Mouse (Mus musculus) heart, postnatal 14 days (tissue): ENCODE data around the gene Rabgap1l. TPM values are rescaled to one million over a fixed set of nuclear protein-coding genes. Genes with fewer than 3 reads are reported as not detected.

Source experiments
- DNase-seq, 2 experiments: peaks; one replicate each; pipeline ENCODE4 v3.0.0; 2021 to 2022
- intact Hi-C: fragments of 180-260 bp; cut with DNase I; formaldehyde crosslinking; loops from one replicate; pipeline ENCODE4 v1.15.1; 2025
- total RNA-seq, 2 experiments: library from RNA; stranded (reverse); gene quantifications; 2 replicates each; pipeline ENCODE4 v1.2.3; 2021

Rabgap1l gene
- total RNA-seq, 2 experiments from 2014 or later = 71.1 to 83.6 TPM

DNA sequence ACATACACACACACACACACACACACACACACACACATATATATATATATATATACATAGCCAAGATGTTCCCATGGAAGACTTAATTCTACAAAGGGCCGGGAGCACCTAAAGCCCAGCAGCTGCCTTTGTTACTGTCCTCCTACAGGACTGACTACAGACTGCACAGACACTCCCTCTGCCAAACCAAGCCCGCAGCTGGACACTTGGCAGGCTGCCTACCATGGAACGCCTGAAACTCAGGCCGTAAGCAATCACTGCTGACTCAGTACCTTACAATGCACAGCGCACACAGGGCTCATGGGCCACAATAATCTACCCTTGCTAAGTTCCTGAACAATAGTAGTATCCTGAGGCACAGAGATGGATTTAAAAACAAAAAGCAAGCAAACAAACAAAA lies 261.6 kb downstream of the Rabgap1l start:
- intact Hi-C loops = no loop called here
- DNase-seq = peak; percentile 90 to 93

DNA sequence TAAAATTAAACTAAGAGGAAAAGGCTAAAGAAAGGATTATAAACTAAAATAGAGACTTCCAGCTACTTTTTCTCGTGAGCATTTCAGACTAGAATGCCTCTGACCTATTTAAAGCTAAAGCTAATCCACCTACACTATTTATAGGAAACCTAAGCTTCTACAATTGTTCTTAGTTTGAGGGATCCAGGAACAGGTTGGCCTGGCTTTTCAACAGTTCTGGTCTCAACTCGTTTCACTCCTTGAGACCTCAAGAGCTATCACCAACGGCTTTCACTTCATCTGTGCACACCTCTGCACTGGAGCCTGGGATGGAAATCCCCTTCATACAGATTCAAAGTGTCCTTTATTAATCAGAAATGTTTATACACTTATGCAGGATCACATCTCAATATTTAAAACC lies 271.1 kb downstream of the Rabgap1l start:
- no peak for DNase-seq
- intact Hi-C loops = no loop called here

DNA sequence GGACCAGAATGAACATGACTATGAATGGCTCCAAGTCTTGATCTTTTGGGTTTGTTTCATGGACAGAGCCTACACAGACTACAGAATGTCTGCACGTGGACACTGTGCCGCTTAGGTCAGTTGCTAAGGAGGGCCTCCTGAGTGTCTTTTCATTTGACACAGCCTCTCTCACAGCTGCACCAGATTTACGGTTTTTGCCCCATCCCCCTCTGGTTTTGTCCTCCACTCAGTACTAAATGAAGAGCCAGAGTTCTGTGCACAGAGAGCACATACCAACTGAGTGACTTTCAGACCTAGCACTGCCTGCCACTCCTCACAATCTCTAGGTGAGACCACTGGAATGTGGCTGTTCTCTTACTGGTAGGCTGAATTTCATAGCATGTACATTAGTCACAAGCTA lies 272.3 kb downstream of the Rabgap1l start:
- intact Hi-C loops = no loop called here
- DNase-seq = no peak

DNA sequence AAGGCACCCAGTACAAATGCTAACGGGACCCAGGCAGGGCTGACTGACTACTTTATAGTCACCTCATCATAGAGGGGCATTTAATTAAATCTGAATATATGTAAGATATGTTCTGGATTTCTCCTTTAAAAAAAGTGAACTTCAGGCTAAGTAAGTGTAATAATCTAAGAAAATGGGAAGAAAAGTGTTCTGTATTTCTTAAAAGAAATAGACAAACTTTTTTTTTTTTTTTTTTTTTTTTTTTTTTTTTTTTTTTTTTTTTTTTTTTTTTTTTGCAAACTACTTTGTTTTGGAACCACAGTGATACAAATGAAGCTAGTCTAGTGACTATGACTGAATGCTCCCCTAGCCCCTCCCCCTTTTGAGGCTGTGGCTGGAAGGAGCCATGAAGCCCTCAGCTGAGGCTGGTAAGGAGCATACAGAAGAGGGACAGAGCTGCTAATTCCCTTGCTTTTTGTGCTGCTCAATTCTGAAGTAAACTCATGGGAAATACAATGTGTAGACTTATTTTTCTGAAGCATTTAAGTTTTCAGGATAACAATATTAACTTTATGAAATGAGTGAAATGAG lies 273.0 kb downstream of the Rabgap1l start:
- intact Hi-C loops = no loop called here
- DNase-seq = no peak

DNA sequence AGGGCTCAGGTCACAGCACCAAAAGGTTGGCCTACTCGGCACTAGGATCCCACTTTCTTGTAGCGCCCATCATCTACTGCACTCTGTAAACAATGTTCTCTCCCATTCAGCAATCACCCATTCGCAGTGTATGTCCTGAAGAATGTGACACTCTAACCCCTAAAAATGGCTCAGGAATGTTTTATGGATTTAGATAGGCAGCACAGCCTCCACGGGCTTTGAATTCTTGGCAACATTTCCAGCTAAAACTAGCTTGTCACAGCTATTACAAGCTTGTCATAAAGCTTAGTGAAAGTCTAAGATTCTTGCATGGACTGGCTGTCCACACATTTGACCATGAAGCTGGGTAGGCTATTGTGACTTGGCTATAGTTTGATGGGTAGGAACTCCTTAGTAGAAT lies 274.5 kb downstream of the Rabgap1l start:
- intact Hi-C loops = no loop called here
- no peak for DNase-seq

DNA sequence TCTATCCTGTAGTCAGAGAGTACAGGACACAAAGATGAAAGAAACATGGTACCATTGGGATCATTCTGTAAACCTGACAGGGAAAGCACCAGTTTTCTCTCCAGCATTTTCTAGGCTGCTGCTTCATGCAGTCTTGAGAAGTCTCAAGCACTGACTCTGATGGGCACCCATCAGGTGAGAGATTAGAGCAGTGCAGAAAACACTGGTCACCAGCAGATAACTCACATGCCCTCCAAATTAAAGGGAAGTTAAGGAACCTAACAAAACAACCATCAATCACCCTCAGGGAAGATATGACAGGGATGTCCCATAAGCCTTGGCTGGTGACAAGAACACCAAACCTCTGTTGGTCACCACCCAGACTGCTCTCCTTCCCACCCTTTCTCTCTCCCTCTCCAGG lies 285.2 kb downstream of the Rabgap1l start:
- DNase-seq = no peak
- intact Hi-C loops = no loop called here

DNA sequence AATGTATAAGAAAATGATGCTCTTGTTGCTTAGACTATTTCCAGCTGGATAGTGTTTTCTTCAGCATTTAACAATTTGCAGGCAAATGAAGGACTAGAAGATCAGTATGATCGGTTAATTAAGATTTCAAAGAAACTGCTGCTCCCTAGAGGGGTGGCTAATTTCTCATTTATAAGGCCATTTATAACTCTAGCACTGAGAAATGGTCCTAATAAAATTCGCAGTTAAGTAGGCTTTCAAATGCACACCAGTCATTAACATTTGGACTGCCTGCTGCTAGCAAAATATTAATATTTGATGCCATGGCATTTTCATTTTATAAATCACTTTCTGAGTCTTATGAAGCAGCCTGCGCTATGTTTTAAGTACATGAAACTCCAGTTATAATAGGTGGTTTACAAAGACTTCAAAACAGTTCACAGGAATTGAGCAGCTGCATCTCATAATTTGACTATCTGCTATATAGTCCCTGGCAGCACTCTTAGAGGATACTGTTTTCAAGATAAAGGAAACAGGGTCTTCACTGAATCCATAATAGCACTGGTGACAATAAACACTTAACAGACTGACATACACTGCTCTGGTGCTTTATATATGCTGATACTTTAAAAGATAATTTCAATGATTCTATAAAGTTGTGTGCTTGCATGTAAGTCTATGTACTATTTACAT lies 296.0 kb downstream of the Rabgap1l start:
- DNase-seq = no peak
- intact Hi-C loops = no loop called here

- intact Hi-C loops = no loop called here
- no peak for DNase-seq
These were observed 307.3 kb downstream of the Rabgap1l start for GRCm38 (mm10) chr1:160485731-160486130.

DNA sequence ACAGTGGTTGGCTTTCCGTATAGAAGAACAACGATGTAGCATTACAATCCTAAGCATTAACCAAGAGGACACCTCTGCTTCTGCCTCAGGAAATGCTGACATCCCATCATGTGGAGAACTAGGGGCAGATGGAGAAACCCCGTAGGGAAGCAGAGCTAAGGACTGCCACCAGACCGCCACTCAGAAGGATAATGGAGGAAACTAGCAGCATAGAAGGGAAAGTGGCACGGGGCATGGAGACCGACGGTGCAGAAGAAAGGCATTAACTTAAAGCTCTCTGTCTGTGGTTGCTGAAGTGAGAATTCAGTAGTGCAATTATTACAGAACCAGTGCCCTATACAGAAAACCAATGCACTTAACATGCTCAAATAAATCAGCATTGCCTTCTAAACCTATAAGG lies 308.0 kb downstream of the Rabgap1l start:
- DNase-seq = no peak
- intact Hi-C loops = no loop called here

DNA sequence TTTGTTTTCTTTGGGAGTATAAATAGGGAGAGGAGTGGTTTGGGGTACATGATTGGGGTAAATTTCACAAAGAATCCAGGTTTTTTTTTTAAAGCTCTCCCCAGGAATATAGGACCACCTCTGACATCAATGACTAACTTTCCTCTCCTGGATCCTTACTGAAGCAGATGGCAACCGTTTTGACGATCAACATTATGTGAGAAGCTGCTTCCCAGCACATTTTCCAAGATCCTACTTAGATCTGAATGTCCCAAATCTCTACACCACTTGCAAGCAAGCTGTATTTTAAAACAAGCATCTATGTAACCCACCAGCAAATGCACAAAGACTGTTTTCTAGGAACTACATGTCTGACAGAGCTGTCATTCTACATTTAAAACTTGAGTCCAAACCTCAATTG lies 311.4 kb downstream of the Rabgap1l start:
- intact Hi-C loops = no loop called here
- DNase-seq = no peak

DNA sequence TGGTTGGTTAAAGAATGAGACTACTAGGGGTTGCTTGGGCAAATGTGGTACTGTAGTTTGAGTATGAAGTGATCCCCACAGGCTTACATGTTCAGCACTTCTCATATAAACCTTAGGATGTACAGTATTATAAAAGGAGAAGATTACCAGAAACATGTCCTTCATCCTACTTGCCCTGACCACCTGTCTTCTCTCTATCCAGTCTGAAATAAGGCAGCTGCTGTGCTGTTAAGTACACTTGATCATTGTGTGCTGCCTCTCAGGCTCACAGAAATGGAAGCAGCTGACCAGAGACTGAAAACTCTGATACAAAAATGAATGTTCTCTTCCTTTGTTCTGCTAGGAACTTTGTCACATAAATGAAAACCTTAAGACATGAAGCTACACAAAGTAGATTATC lies 325.6 kb downstream of the Rabgap1l start:
- DNase-seq = no peak
- intact Hi-C loops = no loop called here

- intact Hi-C loops = no loop called here
These were observed 327.8 kb downstream of the Rabgap1l start for GRCm38 (mm10) chr1:160465186-160465585.

GRCm38 (mm10) chr1:160464148-160464547 lies 328.9 kb downstream of the Rabgap1l start:
- intact Hi-C loops = no loop called here
- DNase-seq = no peak

More at GRCm38 (mm10) chr1:160465186-160465585, 327.8 kb downstream of the Rabgap1l start:
- no peak for DNase-seq

- no peak for DNase-seq
- intact Hi-C loops = no loop called here
These were observed 332.7 kb downstream of the Rabgap1l start for GRCm38 (mm10) chr1:160460346-160460745.

GRCm38 (mm10) chr1:160451663-160452062 lies 341.3 kb downstream of the Rabgap1l start:
- intact Hi-C loops = no loop called here
- no peak for DNase-seq

DNA sequence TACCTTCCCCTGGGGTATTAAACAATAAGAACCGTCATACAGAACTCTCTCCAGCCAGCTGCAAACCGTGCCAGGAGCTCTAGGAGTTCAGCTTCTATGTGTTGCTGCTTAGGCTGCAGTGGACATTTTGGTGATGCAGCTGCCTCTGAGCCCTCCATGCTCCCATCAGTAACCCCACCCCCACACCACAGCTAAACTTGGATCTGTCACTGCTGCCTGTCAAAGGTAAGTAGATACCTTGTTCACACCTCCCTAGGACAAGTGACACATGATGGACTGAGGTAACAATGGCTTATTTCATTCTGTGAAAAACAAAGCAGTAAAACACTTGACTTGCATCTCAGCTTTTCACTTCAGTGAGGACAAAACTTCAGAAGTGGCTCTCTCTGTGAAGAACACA lies 344.3 kb downstream of the Rabgap1l start:
- DNase-seq = peak in 1 of 2 experiments; percentile 10
- intact Hi-C loops = no loop called here

DNA sequence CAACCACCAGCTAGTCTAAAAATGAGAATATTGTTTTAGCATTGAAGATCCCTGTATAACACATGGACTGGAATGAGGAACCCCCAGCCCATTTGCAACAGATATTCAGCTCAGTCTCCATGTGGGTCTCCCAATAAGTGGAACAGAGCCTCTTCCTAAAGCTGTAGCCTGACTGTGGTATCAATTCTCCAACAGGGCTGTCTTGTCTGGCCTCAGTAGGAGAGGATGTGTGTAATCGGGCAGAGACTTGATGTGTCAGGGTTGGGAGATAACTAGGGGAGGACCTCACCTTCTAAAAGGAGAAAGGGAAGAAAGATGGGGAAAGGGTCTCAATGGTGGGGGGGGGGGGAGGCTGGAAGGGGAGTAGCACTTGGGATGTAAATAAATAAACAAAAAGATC lies 346.2 kb downstream of the Rabgap1l start:
- intact Hi-C loops = no loop called here
- DNase-seq = no peak

DNA sequence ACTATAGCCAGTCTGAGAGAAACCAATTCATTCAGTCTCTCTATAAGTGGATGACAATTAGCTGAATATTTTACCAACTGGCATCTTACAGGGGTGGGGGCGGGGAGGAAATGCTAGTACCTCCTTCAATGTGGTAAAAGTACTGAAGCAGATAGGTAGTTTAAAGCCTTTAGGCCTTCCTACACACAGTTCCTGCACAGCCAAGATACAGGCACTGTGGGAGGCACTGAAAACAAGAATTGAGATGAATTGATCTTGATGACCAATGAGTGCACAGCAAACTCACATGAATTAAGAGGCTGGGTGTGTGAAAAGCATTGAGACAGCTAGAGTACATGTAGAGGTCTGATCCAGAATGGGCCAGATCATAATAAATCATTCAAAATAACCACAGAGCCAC lies 349.5 kb downstream of the Rabgap1l start:
- no peak for DNase-seq

GRCm38 (mm10) chr1:160441679-160442078 lies 351.3 kb downstream of the Rabgap1l start:
- DNase-seq = no peak
- intact Hi-C loops = no loop called here

More for the DNA sequence above, 349.5 kb downstream of the Rabgap1l start:
- intact Hi-C loops = no loop called here

GRCm38 (mm10) chr1:160441161-160441560 lies 351.9 kb downstream of the Rabgap1l start:
- DNase-seq = no peak
- intact Hi-C loops = no loop called here

DNA sequence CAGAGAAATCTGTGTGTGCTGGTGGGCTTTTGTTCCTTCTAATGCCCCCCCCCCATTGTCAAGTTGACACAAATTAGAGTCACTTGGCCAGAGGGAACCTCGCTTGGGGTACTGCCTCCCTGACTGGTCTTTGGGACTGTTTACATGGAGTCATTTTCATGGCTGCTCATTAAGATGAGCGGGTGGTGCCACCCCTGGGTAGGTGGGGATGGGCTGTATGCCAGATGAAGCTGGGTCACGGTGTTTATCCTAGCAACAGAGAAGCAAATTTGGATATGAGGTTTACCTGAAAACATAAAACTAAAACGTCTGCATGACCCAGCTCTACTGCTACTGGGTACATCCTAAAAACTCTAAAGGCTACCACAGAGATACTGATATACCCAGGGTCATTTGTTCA lies 354.2 kb downstream of the Rabgap1l start:
- intact Hi-C loops = no loop called here
- DNase-seq = no peak

- intact Hi-C loops = no loop called here
- DNase-seq = no peak
These were observed 375.7 kb downstream of the Rabgap1l start for GRCm38 (mm10) chr1:160417196-160417854.
